In the genomic region with DNA sequence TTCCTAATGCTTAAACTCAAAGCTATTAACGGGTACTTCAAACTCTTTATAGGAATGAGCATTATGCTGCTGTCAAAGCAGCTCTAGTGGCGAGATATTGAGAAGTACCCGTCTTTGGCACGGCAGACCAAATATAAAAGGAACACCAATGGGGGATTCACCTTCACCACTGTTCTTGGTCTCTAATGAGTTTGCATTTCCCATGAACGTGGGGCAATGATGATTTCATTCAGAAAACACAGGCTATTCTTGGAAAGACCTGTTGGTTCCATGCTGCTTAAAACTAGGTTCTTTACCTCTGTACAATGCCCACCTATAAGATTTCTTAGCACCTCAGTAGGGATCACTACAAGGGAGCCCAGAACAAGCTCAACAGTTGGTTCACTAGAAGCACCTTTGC, we compare ENCODE assay signal across 16 mouse cellular contexts.
"Had no signal": no experiment of that assay in that cellular context is flagged by ENCODE, and none has a peak within 500 bp of the region (broad histone marks: within the 10 kb centered on the region; RNA-seq: fewer than 3 reads in every experiment).

No protein-coding gene starts in this region.

- H3K4me3 ChIP-seq: neural tube, embryonic 13.5 days; neural tube, embryonic 15.5 days; stomach, embryonic 15.5 days had no signal

- H3K4me2 ChIP-seq: neural tube, embryonic 13.5 days; neural tube, embryonic 15.5 days; stomach, embryonic 15.5 days had no signal

- H3K27me3 ChIP-seq: neural tube, embryonic 13.5 days; neural tube, embryonic 15.5 days; stomach, embryonic 15.5 days had no signal

- H3K9me3 ChIP-seq: neural tube, embryonic 13.5 days; neural tube, embryonic 15.5 days; stomach, embryonic 15.5 days had no signal

- H3K36me3 ChIP-seq: neural tube, embryonic 13.5 days; neural tube, embryonic 15.5 days; stomach, embryonic 15.5 days had no signal

- DNase-seq: retina, postnatal 1 day; right cerebral cortex, adult 18-20 months; right cerebral cortex, postnatal 14 days; right cerebral cortex, postnatal 25 days; right cerebral cortex, postnatal 4 days; spleen, adult 18-20 months; thymus, adult 18-20 months; thymus, adult 2 months; thymus, postnatal 14 days; thymus, postnatal 25 days; thymus, postnatal 36 days; thymus, postnatal 4 days had no signal

- H3K9ac ChIP-seq: neural tube, embryonic 13.5 days; neural tube, embryonic 15.5 days; stomach, embryonic 15.5 days had no signal

- H3K27ac ChIP-seq: neural tube, embryonic 13.5 days; neural tube, embryonic 15.5 days; stomach, embryonic 15.5 days; stomach, postnatal 0 days had no signal
